Mouse (Mus musculus) cerebellum, adult 11 months (tissue): Measurements from ENCODE around the gene Anks1.

ENCODE experiments used
- DNase-seq: peaks from one replicate; pipeline ENCODE4 v3.0.0; 2022

The Anks1 gene

GRCm38 (mm10) chr17:28022854-28023655 is 113.9 kb downstream of the Anks1 start:
- DNase-seq = peak; percentile 44

DNA sequence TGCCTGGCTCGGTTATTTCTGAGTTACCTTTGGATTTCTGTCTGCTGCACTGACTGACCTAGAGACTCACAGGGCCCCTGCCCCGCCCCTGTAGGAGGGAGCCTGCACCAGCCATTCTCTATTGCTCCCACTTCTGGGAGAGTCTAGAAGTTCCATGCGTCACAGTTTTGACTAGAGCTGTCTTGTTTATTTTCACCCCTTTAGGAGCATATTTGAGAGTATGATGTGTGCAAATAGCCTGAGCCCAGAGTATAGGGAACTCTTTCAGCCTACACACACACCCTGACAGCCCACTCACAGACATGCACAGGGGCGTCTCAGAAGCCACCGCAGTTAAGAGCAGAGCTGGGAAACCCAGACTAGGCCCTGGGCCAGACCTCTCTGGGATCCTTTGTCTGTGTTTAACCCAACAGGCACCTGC is 116.4 kb downstream of the Anks1 start:
- DNase-seq = no peak

DNA sequence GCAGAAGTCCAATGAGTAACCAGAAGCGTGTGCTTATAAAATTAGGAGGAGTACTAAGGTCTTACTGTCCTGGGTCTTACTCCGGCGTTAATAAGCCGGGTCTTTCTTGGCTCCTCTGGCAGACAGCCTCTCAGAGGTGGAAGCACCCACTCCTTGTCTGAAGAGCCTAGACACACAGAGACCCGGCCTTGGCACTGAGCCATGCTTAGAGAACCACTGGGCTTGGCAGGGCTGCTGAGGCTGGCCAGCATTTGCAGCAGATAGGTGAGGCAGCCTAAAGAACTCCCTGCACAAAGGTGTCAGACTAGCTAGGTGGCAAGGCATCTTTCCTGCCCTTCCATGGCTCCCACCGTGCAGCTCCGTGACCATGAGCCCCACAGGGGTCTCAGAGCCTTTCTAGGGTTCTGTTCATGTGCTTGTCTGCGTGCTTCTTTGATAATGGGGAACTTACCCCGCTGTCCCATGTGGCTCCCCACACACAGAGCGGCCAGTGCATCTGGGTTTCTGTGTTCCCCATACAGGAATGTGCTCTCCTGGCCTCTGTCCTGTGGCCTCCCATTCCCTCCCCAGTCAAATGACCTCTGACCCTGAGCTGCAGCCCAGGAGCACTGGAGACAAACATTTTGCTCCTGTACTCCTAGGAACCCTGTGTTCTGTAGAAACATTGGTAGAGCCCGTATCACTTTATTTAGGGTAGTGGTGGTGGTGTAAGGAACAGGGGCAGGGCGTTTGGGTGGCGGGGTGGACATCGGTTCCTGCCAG is 117.2 kb downstream of the Anks1 start:
- no peak for DNase-seq

GRCm38 (mm10) chr17:28027197-28027596 is 118.1 kb downstream of the Anks1 start:
- DNase-seq = no peak

- DNase-seq = no peak
These were observed 119.1 kb downstream of the Anks1 start for GRCm38 (mm10) chr17:28028236-28028635.

- no peak for DNase-seq
These were observed 120.2 kb downstream of the Anks1 start for GRCm38 (mm10) chr17:28029308-28029707.

DNA sequence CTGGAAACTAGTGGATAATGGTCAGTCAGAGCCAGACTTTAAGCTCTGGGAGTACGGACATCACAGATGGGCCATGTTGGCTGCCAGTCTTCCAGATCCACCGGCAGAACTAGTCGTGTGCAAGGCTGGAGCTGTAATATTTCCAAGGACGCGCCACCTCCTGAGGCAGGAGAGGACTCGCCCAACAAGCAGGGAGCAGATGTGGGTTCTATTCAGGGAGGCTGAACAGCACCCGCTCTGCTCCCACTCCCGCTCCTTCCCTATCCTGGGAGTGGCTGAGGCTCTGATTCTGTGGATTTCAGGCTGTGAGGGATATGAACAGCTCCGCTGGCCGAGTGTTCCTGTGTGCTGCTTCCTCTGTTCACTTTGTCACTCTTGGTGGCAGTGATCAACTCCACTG is 121.3 kb downstream of the Anks1 start:
- DNase-seq = no peak

DNA sequence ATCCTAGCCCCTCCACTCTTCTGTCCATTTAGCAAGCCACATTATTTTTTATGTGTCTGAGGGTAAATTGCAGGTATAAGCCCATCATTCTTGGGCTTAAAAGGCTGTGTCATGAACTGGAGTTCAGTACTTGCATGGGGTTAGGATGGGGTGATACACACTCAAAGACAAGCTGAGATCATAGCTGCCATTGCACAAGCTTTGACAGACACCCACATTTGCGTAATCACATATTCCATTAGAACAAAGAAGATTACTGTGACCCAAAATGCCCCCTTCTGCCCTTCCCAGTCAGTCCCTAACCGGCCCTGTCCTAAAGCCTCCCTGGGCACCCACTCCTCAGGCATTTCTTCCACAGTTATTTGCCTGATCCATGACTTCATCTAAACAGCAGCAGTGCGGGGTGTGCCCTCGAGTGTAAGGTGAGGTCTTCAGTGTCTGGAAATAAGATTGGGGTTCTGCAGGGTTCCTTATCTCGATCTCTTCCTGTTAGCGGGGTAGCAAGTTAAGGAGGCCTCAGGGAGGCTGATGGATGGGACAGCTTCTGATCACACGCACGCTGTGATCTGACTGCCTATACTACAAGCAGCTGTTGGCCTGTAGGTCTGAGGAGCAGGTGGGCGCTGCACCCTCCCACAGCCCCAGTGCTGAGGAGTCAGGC is 122.3 kb downstream of the Anks1 start:
- DNase-seq = no peak

GRCm38 (mm10) chr17:28032219-28032618 is 123.1 kb downstream of the Anks1 start:
- DNase-seq = no peak

GRCm38 (mm10) chr17:28033046-28033580 is 124.0 kb downstream of the Anks1 start:
- no peak for DNase-seq

DNA sequence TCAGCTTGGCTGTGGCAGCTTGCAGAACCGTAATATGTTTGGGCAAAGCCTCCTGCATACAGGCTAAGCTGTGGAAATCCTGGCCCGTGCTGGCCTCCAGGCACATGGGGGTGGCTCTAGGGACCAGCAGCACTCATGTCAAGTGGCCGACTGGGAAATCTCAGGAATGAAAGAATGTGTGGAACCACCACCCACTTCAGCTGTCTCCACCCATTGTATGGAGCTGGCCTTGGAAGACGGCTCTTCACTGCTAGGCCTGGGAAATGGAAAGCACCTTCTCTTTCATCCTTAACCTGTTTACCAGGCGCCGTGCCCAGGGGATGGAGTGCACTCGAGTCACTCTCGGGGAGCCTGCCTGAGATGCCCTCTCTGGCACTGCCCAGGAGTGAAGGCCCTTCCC is 125.9 kb downstream of the Anks1 start:
- DNase-seq = no peak

DNA sequence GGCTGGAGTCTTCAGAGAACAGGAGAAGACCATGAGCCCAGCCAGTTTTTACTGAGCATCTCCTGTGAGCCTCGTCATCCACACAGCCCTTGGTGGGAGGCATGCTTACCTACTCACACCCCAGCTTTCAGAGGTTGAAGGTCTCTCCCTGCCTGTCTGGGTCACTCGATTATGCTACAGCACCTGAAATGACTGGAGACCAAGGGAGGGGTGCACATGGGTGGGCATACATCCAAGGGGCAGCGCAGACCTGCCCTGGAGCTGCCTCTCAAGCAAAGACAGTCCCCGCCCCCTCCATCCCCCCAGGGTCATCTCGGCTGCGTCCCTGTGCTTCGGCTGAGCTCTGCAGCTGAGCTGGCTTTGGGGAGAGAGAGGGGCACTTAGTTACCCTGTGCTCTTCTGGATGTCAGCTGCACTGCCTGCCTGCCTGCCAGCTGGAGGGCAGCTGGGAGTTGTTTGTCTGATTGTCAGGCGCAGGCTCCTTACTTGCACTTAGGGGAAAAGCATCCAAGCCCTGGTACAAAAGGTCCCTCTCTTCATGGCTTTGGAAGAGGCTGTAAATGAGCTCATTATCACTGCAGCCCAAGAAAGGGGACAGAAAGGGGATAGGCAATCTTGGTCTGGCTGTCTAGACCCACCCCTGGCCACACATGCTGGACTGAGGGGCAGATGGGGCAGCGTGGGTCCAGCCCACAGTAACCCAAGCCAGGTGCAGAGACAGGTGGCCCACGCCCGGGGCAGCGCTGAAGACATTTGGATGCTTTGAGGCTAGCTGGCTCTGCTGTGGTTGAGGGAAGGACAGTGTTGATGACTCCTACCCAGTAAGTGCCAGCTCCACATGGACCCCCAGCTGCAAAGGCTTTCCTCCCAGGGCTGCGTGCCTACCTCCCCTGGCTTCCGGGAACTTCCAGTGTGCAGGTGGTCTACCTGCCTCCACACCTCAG is 128.0 kb downstream of the Anks1 start:
- no peak for DNase-seq

- no peak for DNase-seq
These were observed 131.5 kb downstream of the Anks1 start for GRCm38 (mm10) chr17:28040620-28041019.

- DNase-seq = no peak
These were observed 132.2 kb downstream of the Anks1 start for GRCm38 (mm10) chr17:28041298-28041697.

GRCm38 (mm10) chr17:28042299-28042771 is 133.2 kb downstream of the Anks1 start:
- DNase-seq = peak; percentile 30

DNA sequence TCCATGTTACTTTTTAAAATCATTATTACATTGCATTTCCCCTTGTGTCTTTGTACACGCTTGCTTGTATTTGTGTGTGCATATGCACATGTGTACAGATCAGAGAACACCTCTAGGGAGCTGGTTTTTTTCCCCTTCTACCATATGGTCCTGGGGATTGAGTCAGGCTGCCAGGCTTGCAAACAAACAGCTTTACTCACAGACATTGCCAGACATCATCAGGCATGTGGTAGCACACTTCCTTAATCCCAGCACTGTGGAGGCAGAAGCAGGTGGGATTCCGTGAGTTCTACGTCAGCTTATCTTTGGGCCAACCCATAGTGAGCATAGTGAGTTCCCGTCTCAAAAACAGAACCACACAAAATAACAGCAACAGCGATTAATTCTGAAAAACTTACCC is 137.9 kb downstream of the Anks1 start:
- no peak for DNase-seq

DNA sequence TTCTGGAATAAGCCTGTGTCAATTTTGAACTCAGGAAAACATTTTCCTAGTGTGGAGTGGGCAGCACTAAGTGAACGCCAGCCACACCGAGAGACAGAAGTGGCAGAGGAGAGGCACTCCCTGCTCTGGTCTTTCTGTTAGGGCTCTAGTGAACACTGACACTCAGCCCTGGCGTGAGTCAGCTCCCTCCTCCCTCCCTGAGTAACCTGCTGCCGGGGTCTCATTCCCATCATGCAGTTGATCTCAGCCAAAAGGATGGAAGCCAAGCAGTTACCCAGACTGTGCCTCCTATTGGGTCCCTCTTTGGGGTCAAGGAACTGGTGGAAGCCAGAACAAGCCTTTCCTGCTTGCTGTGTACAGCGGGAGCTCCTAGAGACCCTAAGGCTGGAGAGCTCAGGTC is 138.4 kb downstream of the Anks1 start:
- DNase-seq = no peak

- no peak for DNase-seq
These were observed 139.3 kb downstream of the Anks1 start for GRCm38 (mm10) chr17:28048425-28048824.

DNA sequence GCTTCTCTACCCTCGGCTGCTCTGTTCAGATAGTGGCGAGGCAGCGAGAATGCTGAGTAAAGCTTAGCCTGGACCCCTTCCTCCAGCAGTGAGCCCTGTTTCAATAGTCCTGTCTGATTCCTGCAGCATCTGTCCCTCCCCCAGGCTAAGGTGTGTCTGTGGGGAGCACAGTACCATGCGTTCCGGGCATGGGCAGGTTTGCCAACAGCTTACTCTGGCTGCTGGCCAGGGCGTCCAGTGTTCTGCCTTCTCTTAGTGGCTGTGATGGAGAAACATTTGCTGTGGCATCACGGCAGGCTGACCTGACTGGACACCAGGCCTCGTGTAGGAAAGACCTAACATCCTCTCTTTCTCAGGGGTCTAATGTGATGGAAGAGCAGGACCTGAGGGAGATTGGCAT is 141.1 kb downstream of the Anks1 start:
- DNase-seq = no peak

GRCm38 (mm10) chr17:28052293-28052863 is 143.3 kb downstream of the Anks1 start:
- DNase-seq = no peak

DNA sequence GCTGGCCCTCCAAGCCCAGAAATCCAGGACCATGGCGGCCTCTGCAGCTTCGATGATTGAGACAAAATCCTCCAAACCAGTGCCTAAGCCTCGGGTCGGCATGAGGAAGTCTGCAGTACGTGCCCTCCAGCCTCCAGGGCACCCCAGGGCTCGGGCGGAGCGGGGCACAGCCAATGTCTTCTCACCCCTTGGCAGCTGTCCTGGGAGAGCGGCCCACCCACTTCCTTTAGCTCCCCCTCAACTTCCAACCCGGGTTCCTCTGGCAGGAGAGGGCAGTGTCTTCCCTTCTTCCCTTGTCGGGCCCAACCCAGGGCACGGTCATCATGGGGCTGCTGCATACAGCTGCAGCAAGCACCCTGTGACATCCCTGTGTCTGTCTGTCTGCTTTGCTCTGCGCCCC is 149.2 kb downstream of the Anks1 start:
- no peak for DNase-seq

DNA sequence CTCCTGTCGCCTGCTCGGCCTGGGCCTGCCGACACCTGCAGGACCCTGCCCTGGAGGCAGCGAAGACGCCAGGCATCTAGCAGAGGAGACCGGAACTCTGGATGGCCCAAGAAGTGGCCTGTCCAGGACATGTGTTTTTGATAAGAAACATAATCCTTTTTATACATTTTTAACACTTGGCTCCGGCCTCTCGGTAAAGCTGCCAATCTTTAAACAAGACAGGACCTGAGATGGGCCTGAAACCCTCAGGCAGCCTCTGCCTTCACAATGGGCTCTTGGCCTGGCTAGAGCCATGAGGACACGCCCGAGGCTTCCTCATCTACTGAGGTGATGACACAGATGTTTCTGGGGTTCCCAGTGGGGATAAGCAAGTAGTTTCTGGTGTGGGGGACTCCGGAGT is 151.6 kb downstream of the Anks1 start:
- DNase-seq = no peak
